Mouse (Mus musculus) embryonic stem cell, embryonic (primary cell): ENCODE measurements around the gene Arhgef17.

Experiments
- CTCF ChIA-PET, 4 experiments: fragments of 300-600 bp in 2 of 4; fragments of 350-600 bp in 2 of 4; sonication (Branson Sonifier 250); formaldehyde crosslinking; loops; one replicate each; lab custom pipeline; 2022; ENCODE audit warnings: inconsistent platforms in 2 of 4; lab: Charles Lee
- POLR2A ChIA-PET, 4 experiments: fragments of 300-600 bp in 2 of 4; fragments of 350-600 bp in 2 of 4; sonication (Branson Sonifier 250); formaldehyde crosslinking; loops; one replicate each; lab custom pipeline; 2022; ENCODE audit warnings: antibody characterized with exemption in 4 of 4, inconsistent platforms in 1 of 4; lab: Charles Lee

Gene Arhgef17

GRCm38 (mm10) chr7:100879595-100879994 lies 52.3 kb downstream of the Arhgef17 start:
- CTCF ChIA-PET, result interaction anchor here (0.6 to 3.8 kb wide), 18 partner anchors 8 to 195 kb away, joined by 3 to 16 read pairs (median 4); partner anchors contain the start of gene Relt (in 3 of the 4)
- POLR2A ChIA-PET, result interaction anchor here in 3 of 4 experiments (0.6 to 2.8 kb wide), 11 partner anchors 10 to 111 kb away, joined by 3 to 10 read pairs (median 3); partner anchors contain the start of genes Arhgef17 (in 2 of the 3) and Relt (in 2 of the 3)

GRCm38 (mm10) chr7:100876771-100877170 lies 55.1 kb downstream of the Arhgef17 start:
- CTCF ChIA-PET, result interaction anchor here in 2 of 4 experiments (1.0 to 2.3 kb wide), 3 partner anchors 9 to 14 kb away, joined by 3 to 8 read pairs (median 5); partner anchors contain the start of gene Relt (in 1 of the 2)

DNA sequence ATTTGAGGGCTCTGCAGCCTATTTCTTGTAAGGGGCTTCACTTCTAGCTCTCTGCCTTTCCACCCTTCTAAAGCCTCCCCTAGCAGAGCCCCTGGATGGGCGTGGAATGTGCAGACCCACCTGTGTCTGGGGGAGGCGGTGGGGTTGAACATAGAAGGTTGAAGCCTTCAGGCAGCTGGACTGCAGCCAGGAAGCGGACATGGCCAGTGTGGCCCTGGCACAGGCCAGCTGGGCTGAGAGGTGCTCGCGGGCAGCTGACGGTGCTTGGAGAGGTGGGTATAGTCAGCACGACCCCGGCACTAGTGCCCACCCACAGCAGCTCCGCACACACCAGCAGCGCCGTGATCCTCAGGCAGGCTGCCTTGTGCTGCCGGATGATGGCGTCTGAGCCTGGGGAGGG lies 55.6 kb downstream of the Arhgef17 start:
- ChIA-PET POLR2A (interaction anchor here in 3 of 4 experiments (0.6 to 2.4 kb wide), 4 partner anchors 12 to 381 kb away, joined by 3 to 7 read pairs (median 4); partner anchors contain the start of gene Relt (in 2 of the 3)), CTCF (interaction anchor here in 3 of 4 experiments (0.7 to 1.5 kb wide), 4 partner anchors 9 to 32 kb away, joined by 3 to 5 read pairs (median 3); partner anchors contain the start of gene Relt (in 1 of the 3))

More at GRCm38 (mm10) chr7:100876771-100877170, 55.1 kb downstream of the Arhgef17 start:
- POLR2A ChIA-PET, result interaction anchor here in 3 of 4 experiments (0.8 to 2.4 kb wide), 3 partner anchors 13 to 14 kb away, joined by 4 to 7 read pairs (median 7); partner anchors contain the start of gene Relt (in 3 of the 3)

GRCm38 (mm10) chr7:100875822-100876221 lies 56.1 kb downstream of the Arhgef17 start:
- ChIA-PET CTCF (interaction anchor here in 3 of 4 experiments (0.7 to 1.5 kb wide), 3 partner anchors 8 to 33 kb away, joined by 3 to 5 read pairs (median 3); no protein-coding TSS in a partner anchor), POLR2A (interaction anchor here in 3 of 4 experiments (0.6 to 2.4 kb wide), 5 partner anchors 9 to 380 kb away, joined by 3 to 7 read pairs (median 4); partner anchors contain the start of gene Relt (in 2 of the 3))

- ChIA-PET POLR2A (interaction anchor here (0.5 to 2.4 kb wide), 7 partner anchors 10 to 173 kb away, joined by 3 to 11 read pairs (median 4); partner anchors contain the start of gene Relt (in 3 of the 4)), CTCF (interaction anchor here in 2 of 4 experiments (1.9 to 3.7 kb wide), 2 partner anchors 10 kb away, joined by 12 to 17 read pairs; partner anchors contain the start of gene Relt (in 2 of the 2))
Observed at GRCm38 (mm10) chr7:100873197-100873596, 58.7 kb downstream of the Arhgef17 start.

- ChIA-PET POLR2A (interaction anchor here in 3 of 4 experiments (0.6 to 2.4 kb wide), 6 partner anchors 8 to 181 kb away, joined by 3 to 11 read pairs (median 4); partner anchors contain the start of gene Relt (in 2 of the 3)), CTCF (interaction anchor here in 3 of 4 experiments (0.7 to 3.7 kb wide), 6 partner anchors 8 to 612 kb away, joined by 3 to 17 read pairs (median 4); partner anchors contain the start of gene Relt (in 2 of the 3))
Observed at GRCm38 (mm10) chr7:100871892-100872291, 60.0 kb downstream of the Arhgef17 start.

DNA sequence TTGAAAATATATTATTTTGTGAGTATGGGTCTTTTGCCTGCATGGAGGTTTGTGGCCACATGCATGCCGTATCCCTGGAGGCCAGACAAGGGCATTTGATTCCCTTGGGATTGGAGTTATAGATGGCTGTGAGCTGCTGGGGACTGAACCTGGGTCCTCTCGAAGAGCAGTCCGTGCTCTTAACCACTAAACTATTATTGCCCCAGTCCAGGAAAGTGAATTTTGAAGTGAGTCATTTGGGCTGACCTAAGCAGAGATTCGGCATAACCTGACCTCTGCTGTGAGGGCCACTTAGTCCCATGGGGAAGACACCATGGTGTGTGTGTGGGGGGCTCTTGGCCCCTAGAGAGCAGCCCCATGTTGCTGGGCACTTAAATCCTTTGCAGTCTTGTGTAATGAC lies 60.6 kb downstream of the Arhgef17 start:
- POLR2A ChIA-PET, result interaction anchor here in 2 of 4 experiments (0.6 to 2.4 kb wide), 4 partner anchors 8 to 181 kb away, joined by 3 to 11 read pairs (median 4); partner anchors contain the start of gene Relt (in 1 of the 2)
- CTCF ChIA-PET, result interaction anchor here in 1 of 4 experiments (3.7 kb wide), 1 partner anchor 8 kb away, joined by 17 read pairs; the partner anchor contains the start of gene Relt

GRCm38 (mm10) chr7:100869877-100870629 lies 61.9 kb downstream of the Arhgef17 start:
- POLR2A ChIA-PET, result interaction anchor here in 2 of 4 experiments (0.5 to 4.0 kb wide), 9 partner anchors 9 to 339 kb away, joined by 3 to 18 read pairs (median 3); partner anchors contain the start of gene Arhgef17 (in 1 of the 2)
- CTCF ChIA-PET, result interaction anchor here in 2 of 4 experiments (1.4 to 2.0 kb wide), 3 partner anchors 9 to 21 kb away, joined by 4 to 6 read pairs (median 5); no protein-coding TSS in a partner anchor

GRCm38 (mm10) chr7:100868551-100868950 lies 63.4 kb downstream of the Arhgef17 start:
- POLR2A ChIA-PET, result interaction anchor here in 2 of 4 experiments (1.3 to 4.0 kb wide), 5 partner anchors 9 to 23 kb away, joined by 3 to 18 read pairs (median 4); no protein-coding TSS in a partner anchor
- CTCF ChIA-PET, result interaction anchor here (0.5 to 3.2 kb wide), 11 partner anchors 11 to 183 kb away, joined by 3 to 29 read pairs (median 4); no protein-coding TSS in a partner anchor

DNA sequence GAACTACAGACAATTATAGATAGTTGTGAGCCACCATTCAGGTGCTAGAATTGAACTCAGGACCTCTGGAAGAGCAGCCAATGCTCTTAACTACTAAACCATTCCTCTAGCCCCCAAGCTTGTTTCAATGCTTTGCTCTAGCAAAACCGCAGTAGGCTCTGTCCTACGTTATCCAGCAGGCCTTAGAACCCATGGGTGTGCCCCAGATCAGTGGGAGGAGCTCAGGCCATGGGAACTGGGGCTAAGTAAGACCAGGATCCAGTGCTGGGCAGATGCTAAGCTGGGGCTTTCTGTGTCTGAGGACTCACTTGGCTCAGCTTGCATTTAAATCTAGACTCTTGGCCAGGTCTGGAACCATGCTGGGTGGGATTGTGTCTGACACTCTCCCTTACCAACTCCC lies 64.3 kb downstream of the Arhgef17 start:
- ChIA-PET CTCF (interaction anchor here (0.5 to 3.2 kb wide), 13 partner anchors 9 to 443 kb away, joined by 3 to 29 read pairs (median 5); no protein-coding TSS in a partner anchor), POLR2A (interaction anchor here in 3 of 4 experiments (1.1 to 4.0 kb wide), 6 partner anchors 10 to 372 kb away, joined by 3 to 18 read pairs (median 4); no protein-coding TSS in a partner anchor)

- ChIA-PET POLR2A (interaction anchor here in 3 of 4 experiments (0.8 to 4.0 kb wide), 4 partner anchors 8 to 18 kb away, joined by 3 to 18 read pairs (median 4); no protein-coding TSS in a partner anchor), CTCF (interaction anchor here (0.5 to 3.2 kb wide), 23 partner anchors 9 to 974 kb away, joined by 3 to 29 read pairs (median 4); no protein-coding TSS in a partner anchor)
Observed at GRCm38 (mm10) chr7:100866675-100867074, 65.2 kb downstream of the Arhgef17 start.

DNA sequence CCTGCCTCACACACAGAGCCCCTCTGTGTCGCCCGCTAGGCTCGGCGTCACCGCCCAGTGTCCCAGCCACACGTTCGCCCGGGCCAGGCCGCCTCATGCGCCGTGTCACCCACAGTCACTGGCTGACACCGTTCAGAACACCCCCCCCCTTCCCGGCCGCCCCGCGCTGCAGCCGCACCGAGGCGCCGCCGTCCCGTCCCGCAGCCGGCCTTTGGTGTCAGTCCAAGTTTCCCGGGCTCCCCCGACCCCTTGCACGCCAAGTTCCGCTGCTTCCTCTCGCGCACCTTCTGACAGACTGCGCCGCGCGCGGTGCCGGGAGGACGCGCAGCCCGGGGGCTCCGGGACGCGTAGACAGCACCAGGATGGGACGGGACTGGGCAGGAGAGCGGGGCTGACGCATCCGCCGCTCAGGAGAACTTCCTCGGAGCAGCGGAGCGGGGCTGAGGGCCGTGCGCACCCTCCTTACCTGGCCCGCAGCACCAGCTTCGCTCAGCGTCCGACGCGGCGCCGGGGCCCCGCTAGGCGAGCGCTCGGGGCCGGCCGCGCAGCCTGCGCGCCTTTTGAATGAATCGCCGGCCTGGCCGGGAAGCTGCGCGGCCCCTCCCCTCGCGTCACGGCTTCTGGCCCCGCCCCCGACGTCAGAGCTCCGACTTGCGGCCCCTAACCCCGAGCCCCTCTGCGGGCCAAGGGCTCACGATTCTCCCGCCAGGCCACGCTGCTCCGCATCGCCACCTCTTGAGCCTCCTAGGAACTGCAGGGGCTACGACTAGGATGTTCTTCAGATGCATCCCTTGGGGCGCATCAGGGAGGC lies 68.9 kb downstream of the Arhgef17 start, which contains the start of gene Relt:
Gene Relt (minus strand): TSS at position 619 of the 811 bp plus-strand sequence.
- CTCF ChIA-PET, result interaction anchor here (0.5 to 2.2 kb wide), 81 partner anchors 9 to 1023 kb away, joined by 3 to 27 read pairs (median 4); partner anchors contain the start of genes Atg16l2 (in 1 of the 4), Fam168a (in 1 of the 4) and Plekhb1 (in 1 of the 4)
- POLR2A ChIA-PET, result interaction anchor here (0.6 to 2.8 kb wide), 96 partner anchors 8 to 1601 kb away, joined by 3 to 23 read pairs (median 4); partner anchors contain the start of genes Arhgef17 (in 3 of the 4), Fam168a (in 2 of the 4), Atg16l2 (in 1 of the 4) and Coa4 (in 1 of the 4)

- ChIA-PET CTCF (no interaction called here), POLR2A (no interaction called here)
Observed at GRCm38 (mm10) chr7:100862353-100862752, 69.6 kb downstream of the Arhgef17 start.

GRCm38 (mm10) chr7:100861209-100861608 lies 70.7 kb downstream of the Arhgef17 start:
- CTCF ChIA-PET, result interaction anchor here in 2 of 4 experiments (0.8 to 2.0 kb wide), 3 partner anchors 13 to 177 kb away, joined by 3 to 6 read pairs (median 4); no protein-coding TSS in a partner anchor
- POLR2A ChIA-PET, result interaction anchor here in 2 of 4 experiments (0.5 to 1.8 kb wide), 7 partner anchors 9 to 1073 kb away, joined by 3 to 4 read pairs (median 3); partner anchors contain the start of gene Numa1 (in 1 of the 2)

GRCm38 (mm10) chr7:100860450-100860849 lies 71.5 kb downstream of the Arhgef17 start:
- CTCF ChIA-PET, result interaction anchor here in 2 of 4 experiments (0.8 to 2.0 kb wide), 3 partner anchors 12 to 176 kb away, joined by 3 to 6 read pairs (median 4); no protein-coding TSS in a partner anchor
- POLR2A ChIA-PET, result interaction anchor here in 2 of 4 experiments (1.0 to 1.8 kb wide), 6 partner anchors 8 to 217 kb away, joined by 3 to 4 read pairs (median 4); no protein-coding TSS in a partner anchor
